Mouse (Mus musculus) heart, postnatal 0 days (tissue): Measurements from ENCODE around the gene Ano1.

Experiments
- CTCF ChIP-seq: IDR thresholded peaks from 2 replicates; pipeline ENCODE4 v1.5.1; 2016; ENCODE audit warnings: antibody characterized with exemption, control low read depth, low read depth
- EP300 ChIP-seq: IDR thresholded peaks from 2 replicates; pipeline ENCODE4 v1.6.1; 2016; ENCODE audit warnings: antibody characterized with exemption, low read depth

DNA sequence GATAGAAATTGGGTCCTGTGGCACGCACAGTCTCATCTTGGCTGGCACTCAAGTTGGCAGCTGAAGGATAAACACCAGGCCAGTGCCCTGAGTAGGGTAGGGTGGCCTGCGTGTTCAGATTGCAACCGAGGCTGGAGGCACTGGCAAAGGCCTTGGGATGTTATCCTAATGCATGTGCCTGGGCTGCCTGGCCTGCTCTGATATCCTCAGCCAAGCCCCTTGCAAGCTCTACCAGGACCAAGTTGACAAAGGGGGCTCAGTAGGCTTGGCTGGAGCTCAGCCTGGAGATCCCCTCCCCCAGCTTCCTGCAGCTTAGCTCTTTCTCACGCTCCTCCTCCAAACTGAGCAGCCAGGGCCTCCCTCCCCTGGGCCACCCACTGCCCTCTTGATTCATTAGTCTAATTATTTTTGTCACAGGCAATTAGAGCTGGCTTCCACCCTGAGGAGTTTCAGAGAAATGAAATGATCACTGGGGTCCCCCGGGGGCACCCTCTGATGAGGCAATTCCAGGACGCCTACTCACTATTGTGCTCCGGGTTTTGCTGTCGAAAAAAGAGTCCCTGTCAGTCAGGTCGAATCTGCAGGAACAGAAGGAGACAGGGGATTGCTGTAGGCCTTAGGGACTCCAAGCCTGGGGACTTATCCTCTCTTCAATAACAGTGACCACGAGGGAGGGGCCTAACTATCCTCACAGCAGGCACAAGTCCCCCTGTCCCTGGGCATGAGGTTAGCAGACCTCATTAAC is 97.9 kb downstream of the Ano1 start:
- TF ChIP-seq CTCF (no peak), EP300 (no peak)
